Mouse (Mus musculus) myocyte (in vitro differentiated cells): Measurements from ENCODE around the gene Tcap.

ENCODE experiments used
- TCF3 ChIP-seq: IDR thresholded peaks from one replicate; pipeline ENCODE4 v1.6.1; 2011; ENCODE audit warnings: low read depth, control low read depth; ENCODE audit not compliant: insufficient read length
- USF1 ChIP-seq: IDR thresholded peaks from one replicate; pipeline ENCODE4 v1.6.1; 2011; ENCODE audit warnings: low read depth, mild to moderate bottlenecking, control low read depth, moderate library complexity

DNA sequence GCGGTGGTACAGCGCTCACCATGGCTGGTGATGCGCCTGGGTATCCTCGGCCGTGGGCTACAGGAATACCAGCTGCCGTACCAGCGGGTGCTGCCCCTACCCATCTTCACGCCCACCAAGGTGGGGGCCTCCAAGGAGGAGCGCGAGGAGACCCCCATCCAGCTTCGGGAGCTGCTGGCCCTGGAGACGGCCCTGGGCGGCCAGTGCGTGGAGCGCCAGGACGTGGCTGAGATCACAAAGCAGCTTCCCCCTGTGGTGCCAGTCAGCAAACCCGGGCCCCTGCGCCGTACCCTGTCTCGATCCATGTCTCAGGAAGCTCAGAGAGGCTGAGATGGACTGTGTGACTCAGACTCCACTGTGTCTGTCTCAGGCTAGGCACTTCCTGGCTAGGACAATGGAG, 605 bp downstream of the Tcap start:
- no peak for TF ChIP-seq TCF3
- TF ChIP-seq USF1, result no peak
